Mouse (Mus musculus) liver, postnatal 0 days (tissue): ENCODE data around the gene Eif2ak3. TPM values are rescaled to one million over a fixed set of nuclear protein-coding genes. Genes with fewer than 3 reads are reported as not detected.
A peak's percentile ranks its signal among the peaks of the same experiment; 100 is the strongest.

Source experiments
- ATAC-seq: fragments of 200-750 bp; cut with Nextera tagmentation; 2 replicates; pipeline ENCODE4 v1.8.0; 2017; ENCODE audit warnings: mild to moderate bottlenecking, moderate library complexity
- DNase-seq: peaks from one replicate; pipeline ENCODE4 v3.0.0-alpha.2; 2016
- H3K27ac ChIP-seq: fragments of 300-500 bp; sonication (generic); 2 replicates; pipeline ENCODE4 v1.5.1; 2014; ENCODE audit warnings: antibody characterized with exemption, moderate library complexity, mild to moderate bottlenecking, low read depth
- H3K27me3 ChIP-seq: fragments of 300-500 bp; sonication (generic); 2 replicates; pipeline ENCODE4 v1.6.1; 2014; ENCODE audit warnings: low read length, control low read depth, mixed read lengths; ENCODE audit not compliant: insufficient read depth
- H3K36me3 ChIP-seq: fragments of 300-500 bp; sonication (generic); replicated peaks from 2 replicates; pipeline ENCODE4 v1.6.1; 2014; ENCODE audit warnings: mild to moderate bottlenecking, control low read depth, low read length, moderate library complexity, mixed read lengths; ENCODE audit not compliant: insufficient read depth
- H3K4me1 ChIP-seq: fragments of 300-500 bp; sonication (generic); 2 replicates; pipeline ENCODE4 v1.6.1; 2014; ENCODE audit warnings: antibody characterized with exemption, mild to moderate bottlenecking, control low read depth; ENCODE audit not compliant: insufficient read depth
- H3K4me2 ChIP-seq: fragments of 300-500 bp; sonication (generic); 2 replicates; pipeline ENCODE4 v1.6.1; 2014; ENCODE audit warnings: low read depth, mild to moderate bottlenecking, low read length, moderate library complexity, mixed read lengths
- H3K4me3 ChIP-seq: fragments of 300-500 bp; sonication (generic); 2 replicates; pipeline ENCODE4 v1.5.1; 2014; ENCODE audit warnings: low read depth, low read length
- H3K9ac ChIP-seq: fragments of 300-500 bp; sonication (generic); replicated peaks from 2 replicates; pipeline ENCODE4 v1.6.1; 2014; ENCODE audit warnings: mild to moderate bottlenecking, moderate library complexity
- H3K9me3 ChIP-seq: fragments of 300-500 bp; sonication (generic); 2 replicates; pipeline ENCODE4 v1.6.1; 2016; ENCODE audit warnings: mild to moderate bottlenecking, control low read depth, low read length, mixed read lengths
- CTCF ChIP-seq: sonication (generic); IDR thresholded peaks from 2 replicates; pipeline ENCODE4 v1.5.1; 2016; ENCODE audit warnings: antibody characterized with exemption, low read depth
- EP300 ChIP-seq: IDR thresholded peaks from 2 replicates; pipeline ENCODE4 v1.6.1; 2016; ENCODE audit warnings: antibody characterized with exemption, low read depth, mild to moderate bottlenecking
- WGBS: fragments of 180-500 bp; shearing (Covaris S2); extraction: QIAGEN DNeasy Blood & Tissue Kit; methylation state at CpG from one replicate; pipeline ENCODE4 v1.1.7; 2014; ENCODE audit not compliant: insufficient replicate concordance; 5-methylcytosine and 5-hydroxymethylcytosine counted together
- polyA plus RNA-seq: library from polyadenylated mRNA; unstranded; fragments of >200 nt; fragmentation: Nextera tagmentation; extraction: Ambion mirVana; gene quantifications from 2 replicates; pipeline ENCODE4 v1.2.1, GENCODE M21; 2015

Gene Eif2ak3
- polyA plus RNA-seq, 1 experiment from 2014 or later: 4.4 TPM

DNA sequence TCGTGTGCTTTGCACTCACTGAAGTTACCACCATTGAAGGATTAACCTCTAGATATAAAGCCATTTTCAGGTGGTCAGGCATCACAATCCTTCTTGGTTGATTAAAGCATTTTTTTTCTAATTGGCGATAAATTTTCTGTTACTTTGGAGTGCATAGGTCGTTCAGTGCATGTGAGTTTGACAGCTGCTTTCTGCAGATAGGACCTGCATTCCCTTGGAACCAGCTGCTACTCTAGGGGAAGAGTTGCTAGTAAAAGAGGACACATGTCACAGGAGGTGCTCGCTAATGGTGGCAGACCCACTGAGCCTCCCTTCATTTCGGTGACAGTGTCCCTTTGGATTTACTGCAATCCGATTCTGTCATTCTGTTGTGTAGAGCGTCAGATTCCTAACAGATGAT, 28.3 kb downstream of the Eif2ak3 start:
- 0 out of 2 replicates have a peak, but pooled peaks cover 5% of the 10 kb centered on the region for H3K36me3 ChIP-seq
- no peaks in the 10 kb centered on the region for H3K27me3 ChIP-seq
- peaks cover 27% of the 10 kb centered on the region for H3K4me1 ChIP-seq
- no peak for DNase-seq
- H3K9me3 ChIP-seq: no peaks in the 10 kb centered on the region
- ATAC-seq: no peak
- TF ChIP-seq CTCF: no peak
- TF ChIP-seq EP300: no peak
- 76% methylated on average over 7 of the region's 7 CpGs for WGBS
- H3K4me2 ChIP-seq: peak overlapping the region; percentile 46
- no peak overlapping the region for H3K9ac ChIP-seq
- no peak overlapping the region for H3K4me3 ChIP-seq
- H3K27ac ChIP-seq: peak overlapping the region; percentile 84

DNA sequence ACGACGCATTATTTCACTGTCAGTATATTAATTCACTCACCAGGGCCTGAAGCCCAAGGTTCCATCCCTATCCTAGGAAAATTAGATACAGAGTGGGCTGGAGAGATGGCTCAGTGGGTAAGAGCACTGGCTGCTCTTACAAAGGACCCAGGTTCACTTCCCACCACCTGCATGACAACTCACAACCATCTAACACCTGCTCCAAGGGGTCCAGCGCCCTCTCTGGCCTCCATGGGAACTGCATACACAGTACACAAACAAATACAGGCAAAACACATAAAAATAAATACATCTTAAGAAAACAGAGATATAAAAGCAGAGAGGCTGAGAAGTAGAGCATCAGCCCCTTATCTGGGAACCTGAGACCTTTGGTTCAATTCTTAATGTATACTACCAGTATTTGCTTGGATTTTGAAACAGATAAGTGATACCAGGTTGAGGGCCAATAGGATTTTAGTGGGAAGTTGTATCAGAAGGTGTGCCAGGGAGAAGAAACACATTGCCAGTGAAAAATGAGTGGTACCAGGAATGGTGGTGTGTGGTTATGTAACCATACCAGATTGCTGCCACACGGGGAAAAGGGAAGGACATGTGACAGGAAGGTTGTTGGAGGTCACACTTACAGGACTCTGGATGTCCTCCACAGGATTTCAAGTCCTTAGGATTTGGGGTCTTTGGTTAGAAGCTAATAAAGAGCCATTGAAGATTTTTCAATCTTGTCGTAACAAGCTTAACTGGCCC, 29.9 kb downstream of the Eif2ak3 start:
- Histone ChIP-seq H3K27ac (no peak overlapping the region), H3K4me3 (no peak overlapping the region), H3K27me3 (no peaks in the 10 kb centered on the region), H3K36me3 (peaks cover 15% of the 10 kb centered on the region; the same call in 1 of the 2 replicates), H3K9me3 (no peaks in the 10 kb centered on the region), H3K9ac (no peak overlapping the region), H3K4me1 (peaks cover 27% of the 10 kb centered on the region), H3K4me2 (no peak overlapping the region)
- DNase-seq: peak; percentile 29
- WGBS: 66% methylated on average over 5 of the region's 5 CpGs
- no peak for ATAC-seq
- TF ChIP-seq EP300: no peak
- TF ChIP-seq CTCF: peak; percentile 58

DNA sequence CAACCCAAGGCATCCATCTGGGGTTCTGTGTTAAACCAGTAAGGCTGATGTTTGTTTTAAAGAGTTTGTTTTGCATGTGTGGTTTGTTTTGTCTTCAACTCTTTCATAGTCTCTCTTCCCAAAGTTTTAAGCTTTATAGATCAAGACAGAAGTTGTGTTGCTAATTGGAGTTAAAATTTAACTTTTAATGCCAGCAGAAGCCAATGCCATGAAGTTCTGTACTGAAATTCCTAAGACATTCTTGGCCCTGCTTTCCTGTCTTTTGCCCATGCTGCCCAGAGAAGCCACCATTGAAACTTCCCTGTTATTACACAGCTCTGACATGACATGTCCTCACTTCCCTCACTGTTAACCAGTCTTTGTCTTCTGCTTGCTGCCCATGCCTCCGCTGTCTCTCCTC, 30.7 kb downstream of the Eif2ak3 start:
- H3K27ac ChIP-seq: no peak overlapping the region
- peaks cover 20% of the 10 kb centered on the region for H3K36me3 ChIP-seq
- DNase-seq: no peak
- no peaks in the 10 kb centered on the region for H3K9me3 ChIP-seq
- no peak overlapping the region for H3K4me3 ChIP-seq
- no peak overlapping the region for H3K4me2 ChIP-seq
- H3K4me1 ChIP-seq: peaks cover 27% of the 10 kb centered on the region
- H3K9ac ChIP-seq: no peak overlapping the region
- WGBS: 57% methylated on average over 1 of the region's 1 CpGs
- ATAC-seq: no peak
- H3K27me3 ChIP-seq: no peaks in the 10 kb centered on the region
- TF ChIP-seq CTCF (no peak), EP300 (no peak)

DNA sequence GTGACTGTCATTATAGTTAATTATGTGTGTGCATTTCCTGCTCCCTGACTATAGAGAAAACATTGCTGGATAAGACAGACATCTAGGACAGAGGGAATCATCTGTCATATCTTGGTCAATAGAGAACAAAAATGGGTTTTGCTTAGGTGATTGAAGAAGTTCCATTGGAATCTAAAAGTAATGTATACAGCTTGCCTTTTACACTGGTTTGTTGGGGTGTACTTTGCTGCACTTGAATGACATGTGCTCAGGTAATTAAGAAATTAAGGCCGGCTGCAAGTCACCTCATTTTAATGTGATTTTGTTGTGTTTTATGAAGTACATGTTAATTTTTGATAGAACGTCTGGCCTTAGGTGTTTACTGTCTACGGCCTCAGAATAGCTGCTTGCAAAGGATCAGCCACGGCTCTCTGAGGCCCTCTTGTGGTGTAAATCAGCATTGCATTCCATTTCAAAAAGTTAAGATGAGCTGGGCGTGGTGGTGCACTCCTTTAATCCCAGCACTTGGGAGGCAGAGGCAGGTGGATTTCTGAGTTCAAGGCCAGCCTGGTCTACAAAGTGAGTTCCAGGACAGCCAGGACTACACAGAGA, 36.5 kb downstream of the Eif2ak3 start:
- DNase-seq: peak; percentile 81
- Histone ChIP-seq H3K36me3 (peaks cover 59% of the 10 kb centered on the region), H3K27me3 (no peaks in the 10 kb centered on the region), H3K9me3 (no peaks in the 10 kb centered on the region), H3K9ac (no peak overlapping the region), H3K4me1 (no peaks in the 10 kb centered on the region), H3K4me2 (no peak overlapping the region), H3K27ac (no peak overlapping the region), H3K4me3 (no peak overlapping the region)
- peak; percentile 61 for ATAC-seq
- TF ChIP-seq CTCF: peak; percentile 97
- no peak for TF ChIP-seq EP300
- 8% methylated on average over 5 of the region's 5 CpGs for WGBS

GRCm38 (mm10) chr6:70887993-70888392, 43.7 kb downstream of the Eif2ak3 start:
- no peak overlapping the region for H3K4me2 ChIP-seq
- H3K4me3 ChIP-seq: no peak overlapping the region
- no peaks in the 10 kb centered on the region for H3K4me1 ChIP-seq
- TF ChIP-seq EP300: no peak
- TF ChIP-seq CTCF: no peak
- no peaks in the 10 kb centered on the region for H3K9me3 ChIP-seq
- DNase-seq (no peak), ATAC-seq (no peak)
- WGBS: 92% methylated on average over 11 of the region's 11 CpGs
- no peak overlapping the region for H3K27ac ChIP-seq
- peaks cover 84% of the 10 kb centered on the region for H3K36me3 ChIP-seq
- H3K9ac ChIP-seq: no peak overlapping the region
- no peaks in the 10 kb centered on the region for H3K27me3 ChIP-seq

- peaks cover 70% of the 10 kb centered on the region for H3K36me3 ChIP-seq
- H3K9me3 ChIP-seq: no peaks in the 10 kb centered on the region
- ATAC-seq: no peak
- 75% methylated on average over 6 of the region's 6 CpGs for WGBS
- no peaks in the 10 kb centered on the region for H3K27me3 ChIP-seq
- no peak overlapping the region for H3K4me2 ChIP-seq
- no peak overlapping the region for H3K4me3 ChIP-seq
- H3K27ac ChIP-seq: no peak overlapping the region
- TF ChIP-seq CTCF: no peak
- no peak for TF ChIP-seq EP300
- DNase-seq: no peak
- no peak overlapping the region for H3K9ac ChIP-seq
- no peaks in the 10 kb centered on the region for H3K4me1 ChIP-seq
Observed at GRCm38 (mm10) chr6:70898166-70898565, 53.9 kb downstream of the Eif2ak3 start.
